Comparison of ENCODE assay signal across 10 mouse cellular contexts in the genomic region with DNA sequence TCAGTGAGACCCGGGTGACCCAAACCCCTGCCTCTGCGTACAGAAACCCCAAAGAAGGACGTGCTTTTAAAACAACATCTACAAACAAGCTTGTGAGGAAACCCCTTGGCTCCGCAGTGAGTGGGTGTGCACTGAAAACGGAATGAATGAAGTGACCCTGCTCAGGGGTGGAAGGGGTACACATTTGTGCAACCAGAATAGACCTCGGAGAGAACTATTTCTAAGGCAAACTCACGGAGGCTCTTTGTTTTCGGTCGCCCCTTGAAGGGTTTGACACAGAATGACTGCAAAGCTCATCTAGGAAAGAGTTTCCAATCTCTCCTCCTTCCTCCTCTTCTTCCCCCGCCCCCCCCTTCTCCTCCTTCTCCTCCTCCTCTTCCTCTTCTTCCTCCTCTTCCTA.
DNase-seq lines count a peak whose midpoint lies in the region; ATAC-seq lines count a peak whose summit lies in the region.
"Had no signal": no experiment of that assay in that cellular context is flagged by ENCODE, and none has a peak within 500 bp of the region (broad histone marks: within the 10 kb centered on the region; RNA-seq: fewer than 3 reads in every experiment).

No protein-coding gene starts in this region.

- DNase-seq in heart, postnatal 10 days: no peak
- DNase-seq in embryonic facial prominence, embryonic 14.5 days (ENCODE audit: low spot score): no peak
- no peak for DNase-seq in adipocyte (ENCODE audit: low spot score)
- DNase-seq in cerebellum, adult 18-20 months: no peak
- no peak for DNase-seq in adrenal gland, adult (ENCODE audit: inconsistent age in 2 of 2, low spot score in 1 of 2)

- no peak overlapping the region for H3K27ac ChIP-seq in heart, embryonic 16.5 days (ENCODE audit: low read length)
- H3K27ac ChIP-seq in embryonic facial prominence, embryonic 14.5 days (replicated peaks; ENCODE audit: low read depth, low read length): no peak overlapping the region
- H3K27ac ChIP-seq in hindbrain, embryonic 15.5 days (replicated peaks): peak overlapping the region; percentile 45; the same call in 1 of the 2 replicates
- no peak overlapping the region for H3K27ac ChIP-seq in midbrain, embryonic 13.5 days

- WGBS in heart, embryonic 16.5 days: 23% methylated on average over 10 of the region's 10 CpGs
- WGBS in embryonic facial prominence, embryonic 14.5 days: 26% methylated on average over 7 of the region's 10 CpGs
- 16% methylated on average over 10 of the region's 10 CpGs for WGBS in hindbrain, embryonic 15.5 days
- 8% methylated on average over 10 of the region's 10 CpGs for WGBS in midbrain, embryonic 13.5 days

- peak overlapping the region; percentile 64 for H3K4me2 ChIP-seq in heart, embryonic 16.5 days (ENCODE audit: low read depth, low read length)
- H3K4me2 ChIP-seq in embryonic facial prominence, embryonic 14.5 days (ENCODE audit: low read depth, low read length): peak overlapping the region; percentile 66
- peak overlapping the region; percentile 77 for H3K4me2 ChIP-seq in hindbrain, embryonic 15.5 days
- peak overlapping the region; percentile 61 for H3K4me2 ChIP-seq in midbrain, embryonic 13.5 days (replicated peaks)

- no peaks in the 10 kb centered on the region for H3K27me3 ChIP-seq in heart, embryonic 16.5 days (ENCODE audit: control insufficient read depth, insufficient read depth, low read length)
- H3K27me3 ChIP-seq in embryonic facial prominence, embryonic 14.5 days (replicated peaks; ENCODE audit: control insufficient read depth, insufficient read depth, low read length): no peaks in the 10 kb centered on the region
- no peaks in the 10 kb centered on the region for H3K27me3 ChIP-seq in hindbrain, embryonic 15.5 days
- H3K27me3 ChIP-seq in midbrain, embryonic 13.5 days: peaks cover 14% of the 10 kb centered on the region; the same call in 1 of the 2 replicates

- peaks cover 22% of the 10 kb centered on the region for H3K4me1 ChIP-seq in heart, embryonic 16.5 days (ENCODE audit: control insufficient read depth, insufficient read depth, low read length)
- H3K4me1 ChIP-seq in embryonic facial prominence, embryonic 14.5 days (ENCODE audit: control insufficient read depth, insufficient read depth, low read length): peaks cover 16% of the 10 kb centered on the region
- peaks cover 31% of the 10 kb centered on the region for H3K4me1 ChIP-seq in hindbrain, embryonic 15.5 days (replicated peaks)
- peaks cover 55% of the 10 kb centered on the region for H3K4me1 ChIP-seq in midbrain, embryonic 13.5 days (replicated peaks)

- H3K9me3 ChIP-seq in heart, embryonic 16.5 days (replicated peaks; ENCODE audit: control insufficient read depth, low read length): no peaks in the 10 kb centered on the region
- H3K9me3 ChIP-seq in embryonic facial prominence, embryonic 14.5 days (ENCODE audit: control insufficient read depth, low read length): no peaks in the 10 kb centered on the region
- H3K9me3 ChIP-seq in hindbrain, embryonic 15.5 days: no peaks in the 10 kb centered on the region
- no peaks in the 10 kb centered on the region for H3K9me3 ChIP-seq in midbrain, embryonic 13.5 days
- H3K9me3 ChIP-seq: megakaryocyte, embryonic 14.5 days had no signal

- H3K9ac ChIP-seq in heart, embryonic 16.5 days (ENCODE audit: low read length): no peak overlapping the region
- H3K9ac ChIP-seq in embryonic facial prominence, embryonic 14.5 days (ENCODE audit: low read depth, low read length): peak overlapping the region; percentile 39; the same call in 1 of the 2 replicates
- no peak overlapping the region for H3K9ac ChIP-seq in hindbrain, embryonic 15.5 days
- 0 out of 2 replicates have a peak overlapping the region, but pooled peaks have one; percentile 49 for H3K9ac ChIP-seq in midbrain, embryonic 13.5 days (replicated peaks)

- H3K4me3 ChIP-seq in heart, embryonic 16.5 days (ENCODE audit: low read length): peak overlapping the region; percentile 34; the same call in 1 of the 2 replicates
- peak overlapping the region; percentile 30; the same call in 1 of the 2 replicates for H3K4me3 ChIP-seq in embryonic facial prominence, embryonic 14.5 days (ENCODE audit: low read depth, low read length)
- peak overlapping the region; percentile 36 for H3K4me3 ChIP-seq in hindbrain, embryonic 15.5 days
- peak overlapping the region; percentile 34 for H3K4me3 ChIP-seq in midbrain, embryonic 13.5 days (replicated peaks)

- intact Hi-C loops in heart, postnatal 10 days (cut with DNase I): loop anchor here (2.0 to 10.0 kb wide), 3 partner anchors 382 to 1060 kb away; a partner anchor contains a TSS

- no peak for ATAC-seq in heart, embryonic 16.5 days (replicated peaks; ENCODE audit: extremely low read depth, insufficient read depth, low FRiP score)
- ATAC-seq in embryonic facial prominence, embryonic 14.5 days (ENCODE audit: low read depth): no peak
- ATAC-seq in hindbrain, embryonic 15.5 days (ENCODE audit: low FRiP score, low read depth): no peak
- no peak for ATAC-seq in midbrain, embryonic 13.5 days
- ATAC-seq: CD4-positive, CD25-positive, alpha-beta regulatory T cell, adult 4 months had no signal

- H3K36me3 ChIP-seq in heart, embryonic 16.5 days (ENCODE audit: control insufficient read depth, insufficient read depth): peaks cover 2% of the 10 kb centered on the region; the same call in 1 of the 2 replicates
- H3K36me3 ChIP-seq in embryonic facial prominence, embryonic 14.5 days (ENCODE audit: control insufficient read depth, insufficient read depth, low read length): no peaks in the 10 kb centered on the region
- H3K36me3 ChIP-seq in hindbrain, embryonic 15.5 days: no peaks in the 10 kb centered on the region
- no peaks in the 10 kb centered on the region for H3K36me3 ChIP-seq in midbrain, embryonic 13.5 days

Comparison
In these comparisons a context has a peak if more than half of its experiments do, and no peak if none do; other contexts are left out.
1. H3K9ac ChIP-seq: peak in embryonic facial prominence, embryonic 14.5 days (single experiment) and midbrain, embryonic 13.5 days (single experiment); none in heart, embryonic 16.5 days (single experiment) and hindbrain, embryonic 15.5 days (single experiment).
2. Peak in every context shown above with its lines, with median percentiles within 50 percentile points of each other: H3K4me2 ChIP-seq and H3K4me3 ChIP-seq.